In genomic region chr3:87972203-87972664, GRCm38 (mm10) we compare ENCODE assay signal across 8 mouse cellular contexts. TPM values are rescaled to one million over a fixed set of nuclear protein-coding genes. Genes with fewer than 3 reads are reported as not detected.
A peak's percentile ranks its signal among the peaks of the same experiment; 100 is the strongest.
DNase-seq lines count a peak whose midpoint lies in the region; ATAC-seq and TF ChIP-seq lines count a peak whose summit lies in the region.

No protein-coding gene starts in this region.

- no peaks in the 10 kb centered on the region for H3K9me3 ChIP-seq in lung, embryonic 14.5 days (ENCODE audit: low read depth, low read length)
- H3K9me3 ChIP-seq in forebrain, embryonic 15.5 days = no peaks in the 10 kb centered on the region
- no peaks in the 10 kb centered on the region for H3K9me3 ChIP-seq in liver, embryonic 14.5 days (ENCODE audit: control insufficient read depth, low read length)
- H3K9me3 ChIP-seq in stomach, postnatal 0 days (ENCODE audit: control insufficient read depth, low read length) = no peaks in the 10 kb centered on the region

- H3K36me3 ChIP-seq in lung, embryonic 14.5 days (ENCODE audit: insufficient read depth) = peaks cover 13% of the 10 kb centered on the region; the same call in 1 of the 2 replicates
- no peaks in the 10 kb centered on the region for H3K36me3 ChIP-seq in forebrain, embryonic 15.5 days
- no peaks in the 10 kb centered on the region for H3K36me3 ChIP-seq in liver, embryonic 14.5 days (replicated peaks; ENCODE audit: control insufficient read depth, insufficient read depth, low read depth)
- no peaks in the 10 kb centered on the region; the same call in 1 of the 2 replicates for H3K36me3 ChIP-seq in stomach, postnatal 0 days (ENCODE audit: control insufficient read depth, insufficient read depth, low read length)

- no peak for DNase-seq in lung, embryonic 14.5 days
- DNase-seq in lung, postnatal 4 days = no peak
- no peak for DNase-seq in liver, embryonic 14.5 days (ENCODE audit: low read depth in 3 of 3, low spot score in 3 of 3)
- DNase-seq in stomach, postnatal 0 days (ENCODE audit: low spot score) = no peak
- DNase-seq in spleen, postnatal 14 days (ENCODE audit: low spot score in 2 of 2) = no peak
- DNase-seq in thymus, postnatal 0 days (ENCODE audit: low spot score) = no peak

- ATAC-seq in lung, embryonic 14.5 days (ENCODE audit: insufficient read depth) = no peak
- ATAC-seq in forebrain, embryonic 15.5 days (replicated peaks) = 0 out of 2 replicates have a peak, but pooled peaks have one; percentile 18
- ATAC-seq in liver, embryonic 14.5 days (ENCODE audit: insufficient read depth) = no peak
- ATAC-seq in stomach, postnatal 0 days (ENCODE audit: low FRiP score, low TSS enrichment) = no peak
- ATAC-seq in monocyte, adult 5-6 weeks (replicated peaks; ENCODE audit: insufficient number of reproducible peaks, low FRiP score, low TSS enrichment, poor library complexity, severe bottlenecking) = no peak

- peak overlapping the region; percentile 96 for H3K4me2 ChIP-seq in lung, embryonic 14.5 days
- H3K4me2 ChIP-seq in forebrain, embryonic 15.5 days (replicated peaks) = peak overlapping the region; percentile 96
- H3K4me2 ChIP-seq in liver, embryonic 14.5 days (ENCODE audit: low read depth) = peak overlapping the region; percentile 16
- H3K4me2 ChIP-seq in stomach, postnatal 0 days (replicated peaks; ENCODE audit: low read depth) = peak overlapping the region; percentile 76

- WGBS in lung, embryonic 14.5 days = 9% methylated on average over 8 of the region's 8 CpGs
- 9% methylated on average over 8 of the region's 8 CpGs for WGBS in forebrain, embryonic 15.5 days
- 40% methylated on average over 8 of the region's 8 CpGs for WGBS in liver, embryonic 14.5 days (ENCODE audit: insufficient replicate concordance)
- WGBS in stomach, postnatal 0 days = 29% methylated on average over 8 of the region's 8 CpGs

- no peak overlapping the region for H3K27ac ChIP-seq in lung, embryonic 14.5 days (ENCODE audit: low read depth)
- H3K27ac ChIP-seq in forebrain, embryonic 15.5 days (replicated peaks) = peak overlapping the region; percentile 87
- no peak overlapping the region for H3K27ac ChIP-seq in liver, embryonic 14.5 days
- H3K27ac ChIP-seq in stomach, postnatal 0 days (replicated peaks) = no peak overlapping the region

- H3K4me3 ChIP-seq in lung, embryonic 14.5 days (ENCODE audit: low read depth, low read length) = peak overlapping the region; percentile 66
- H3K4me3 ChIP-seq in forebrain, embryonic 15.5 days = peak overlapping the region; percentile 68
- H3K4me3 ChIP-seq in liver, embryonic 14.5 days (ENCODE audit: insufficient read depth in 1 of 2, low read depth in 2 of 2, low read length in 2 of 2) = peak overlapping the region in 1 of 2 experiments; percentile 23; a peak in 1 of 4 replicates
- peak overlapping the region; percentile 50 for H3K4me3 ChIP-seq in stomach, postnatal 0 days (ENCODE audit: low read depth, low read length)

- H3K9ac ChIP-seq in lung, embryonic 14.5 days = peak overlapping the region; percentile 73
- H3K9ac ChIP-seq in forebrain, embryonic 15.5 days (replicated peaks) = peak overlapping the region; percentile 74
- no peak overlapping the region for H3K9ac ChIP-seq in liver, embryonic 14.5 days (replicated peaks)
- peak overlapping the region; percentile 63; the same call in 1 of the 2 replicates for H3K9ac ChIP-seq in stomach, postnatal 0 days (ENCODE audit: low read length)

- TF ChIP-seq EP300 in liver, embryonic 14.5 days (IDR thresholded peaks at IDR 0.05; ENCODE audit: low read depth) = no peak
- no peak for TF ChIP-seq EP300 in stomach, postnatal 0 days (optimal IDR thresholded peaks at IDR 0.05)

- no peaks in the 10 kb centered on the region for H3K27me3 ChIP-seq in lung, embryonic 14.5 days (ENCODE audit: insufficient read depth, low read length)
- no peaks in the 10 kb centered on the region for H3K27me3 ChIP-seq in forebrain, embryonic 15.5 days
- H3K27me3 ChIP-seq in liver, embryonic 14.5 days (ENCODE audit: control insufficient read depth, insufficient read depth, low read length) = peaks cover 34% of the 10 kb centered on the region
- no peaks in the 10 kb centered on the region for H3K27me3 ChIP-seq in stomach, postnatal 0 days (ENCODE audit: control insufficient read depth, insufficient read depth, low read length)

- peaks cover 34% of the 10 kb centered on the region for H3K4me1 ChIP-seq in lung, embryonic 14.5 days (ENCODE audit: insufficient read depth)
- H3K4me1 ChIP-seq in forebrain, embryonic 15.5 days = peaks cover 47% of the 10 kb centered on the region
- H3K4me1 ChIP-seq in liver, embryonic 14.5 days (replicated peaks; ENCODE audit: control insufficient read depth in 2 of 2, insufficient read depth in 2 of 2, low read length in 1 of 2) = peaks cover 0 to 4% of the 10 kb centered on the region in 2 experiments; a peak in 1 of 4 replicates
- no peaks in the 10 kb centered on the region for H3K4me1 ChIP-seq in stomach, postnatal 0 days (replicated peaks; ENCODE audit: control insufficient read depth, insufficient read depth)

- TF ChIP-seq CTCF in lung, embryonic 14.5 days (IDR thresholded peaks at IDR 0.05; ENCODE audit: low read depth) = no peak
- TF ChIP-seq CTCF in liver, embryonic 14.5 days (IDR thresholded peaks at IDR 0.05; ENCODE audit: low read depth) = no peak
- TF ChIP-seq CTCF in stomach, postnatal 0 days (IDR thresholded peaks at IDR 0.05; ENCODE audit: low read depth) = no peak

RNA-seq across cellular contexts. Expression of gene Nes, which starts 1.4 kb away (rescaled TPM):
- 24.6 and 27.1 TPM in 2 replicates for polyA plus RNA-seq in lung, embryonic 14.5 days (2014; fragmentation: Nextera tagmentation; extraction: Ambion mirVana)
- 50.0 and 56.7 TPM in 2 replicates for polyA plus RNA-seq in forebrain, embryonic 15.5 days (2015; fragmentation: Nextera tagmentation; extraction: Ambion mirVana)
- polyA plus RNA-seq in liver, embryonic 14.5 days (2012; rRNA removed) = 0.78 and 1.1 TPM in 2 replicates
- polyA plus RNA-seq in liver, embryonic 14.5 days (2014; fragmentation: Nextera tagmentation; extraction: Ambion mirVana) = 0.80 and 0.83 TPM in 2 replicates
- polyA plus RNA-seq in stomach, postnatal 0 days (2015; fragmentation: Nextera tagmentation; extraction: Ambion mirVana) = 5.3 and 5.7 TPM in 2 replicates
- total RNA-seq in monocyte, adult 5-6 weeks (2017) = 0.58 to 2.0 TPM (median 1.6 TPM) in 3 replicates
- polyA plus RNA-seq in thymus, postnatal 0 days (2015; fragmentation: Nextera tagmentation; extraction: Ambion mirVana) = 3.2 and 4.5 TPM in 2 replicates

RNA-seq across cellular contexts. Expression of gene Crabp2, which starts 23.8 kb away (rescaled TPM):
- 7.7 and 10.3 TPM in 2 replicates for polyA plus RNA-seq in lung, embryonic 14.5 days (2014; fragmentation: Nextera tagmentation; extraction: Ambion mirVana)
- 14.9 and 18.4 TPM in 2 replicates for polyA plus RNA-seq in forebrain, embryonic 15.5 days (2015; fragmentation: Nextera tagmentation; extraction: Ambion mirVana)
- 0.17 and 0.23 TPM in 2 replicates for polyA plus RNA-seq in liver, embryonic 14.5 days (2012; rRNA removed)
- 0.10 and 0.15 TPM in 2 replicates for polyA plus RNA-seq in liver, embryonic 14.5 days (2014; fragmentation: Nextera tagmentation; extraction: Ambion mirVana)
- 40.4 and 44.3 TPM in 2 replicates for polyA plus RNA-seq in stomach, postnatal 0 days (2015; fragmentation: Nextera tagmentation; extraction: Ambion mirVana)
- total RNA-seq in monocyte, adult 5-6 weeks (2017) = not detected in 3 replicates
- polyA plus RNA-seq in thymus, postnatal 0 days (2015; fragmentation: Nextera tagmentation; extraction: Ambion mirVana) = 35.5 and 38.1 TPM in 2 replicates

RNA-seq across cellular contexts. Expression of gene Bcan, which starts 27.8 kb away (rescaled TPM):
- polyA plus RNA-seq in lung, embryonic 14.5 days (2014; fragmentation: Nextera tagmentation; extraction: Ambion mirVana) = not detected in 2 replicates
- 26.6 and 27.2 TPM in 2 replicates for polyA plus RNA-seq in forebrain, embryonic 15.5 days (2015; fragmentation: Nextera tagmentation; extraction: Ambion mirVana)
- polyA plus RNA-seq in liver, embryonic 14.5 days (2012; rRNA removed) = 0.08 TPM in 1 of 2 replicates, not detected in the other
- not detected in 2 replicates for polyA plus RNA-seq in liver, embryonic 14.5 days (2014; fragmentation: Nextera tagmentation; extraction: Ambion mirVana)
- 0.08 and 0.18 TPM in 2 replicates for polyA plus RNA-seq in stomach, postnatal 0 days (2015; fragmentation: Nextera tagmentation; extraction: Ambion mirVana)
- total RNA-seq in monocyte, adult 5-6 weeks (2017) = not detected in 3 replicates
- 0.23 and 0.27 TPM in 2 replicates for polyA plus RNA-seq in thymus, postnatal 0 days (2015; fragmentation: Nextera tagmentation; extraction: Ambion mirVana)

RNA-seq across cellular contexts. Expression of gene Rrnad1, which starts 41.7 kb away (rescaled TPM):
- polyA plus RNA-seq in lung, embryonic 14.5 days (2014; fragmentation: Nextera tagmentation; extraction: Ambion mirVana) = 16.4 and 19.6 TPM in 2 replicates
- 20.1 and 20.2 TPM in 2 replicates for polyA plus RNA-seq in forebrain, embryonic 15.5 days (2015; fragmentation: Nextera tagmentation; extraction: Ambion mirVana)
- polyA plus RNA-seq in liver, embryonic 14.5 days (2012; rRNA removed) = 8.9 and 9.2 TPM in 2 replicates
- polyA plus RNA-seq in liver, embryonic 14.5 days (2014; fragmentation: Nextera tagmentation; extraction: Ambion mirVana) = 3.5 and 3.6 TPM in 2 replicates
- polyA plus RNA-seq in stomach, postnatal 0 days (2015; fragmentation: Nextera tagmentation; extraction: Ambion mirVana) = 7.1 and 7.6 TPM in 2 replicates
- total RNA-seq in monocyte, adult 5-6 weeks (2017) = 12.9 to 20.5 TPM (median 16.9 TPM) in 3 replicates
- polyA plus RNA-seq in thymus, postnatal 0 days (2015; fragmentation: Nextera tagmentation; extraction: Ambion mirVana) = 15.7 and 16.6 TPM in 2 replicates

RNA-seq across cellular contexts. Expression of gene Isg20l2, which starts 42.1 kb away (rescaled TPM):
- 44.0 and 50.5 TPM in 2 replicates for polyA plus RNA-seq in lung, embryonic 14.5 days (2014; fragmentation: Nextera tagmentation; extraction: Ambion mirVana)
- polyA plus RNA-seq in forebrain, embryonic 15.5 days (2015; fragmentation: Nextera tagmentation; extraction: Ambion mirVana) = 49.7 and 50.0 TPM in 2 replicates
- polyA plus RNA-seq in liver, embryonic 14.5 days (2012; rRNA removed) = 9.3 and 14.8 TPM in 2 replicates
- 9.7 and 11.0 TPM in 2 replicates for polyA plus RNA-seq in liver, embryonic 14.5 days (2014; fragmentation: Nextera tagmentation; extraction: Ambion mirVana)
- polyA plus RNA-seq in stomach, postnatal 0 days (2015; fragmentation: Nextera tagmentation; extraction: Ambion mirVana) = 20.2 and 21.5 TPM in 2 replicates
- total RNA-seq in monocyte, adult 5-6 weeks (2017) = 33.3 to 49.0 TPM (median 35.4 TPM) in 3 replicates
- polyA plus RNA-seq in thymus, postnatal 0 days (2015; fragmentation: Nextera tagmentation; extraction: Ambion mirVana) = 58.9 and 61.4 TPM in 2 replicates

Comparison
In these comparisons a context has a peak if more than half of its experiments do, and no peak if none do; other contexts are left out.
1. H3K4me2 ChIP-seq: peak in every context shown above with its lines; median percentile 96 in lung, embryonic 14.5 days; 96 in forebrain, embryonic 15.5 days; 76 in stomach, postnatal 0 days; 16 in liver, embryonic 14.5 days.
2. RNA of gene Bcan, which starts 27.8 kb away (polyA plus RNA-seq): 26.6 to 27.2 TPM in forebrain, embryonic 15.5 days; 0.23 to 0.27 TPM in thymus, postnatal 0 days, 0.08 to 0.18 TPM in stomach, postnatal 0 days, not detected in lung, embryonic 14.5 days and 0.08 TPM in liver, embryonic 14.5 days; every median in the first group is over 10 times any median in the second.